Mouse (Mus musculus) cerebellum, postnatal 4 days (tissue): ENCODE measurements around the gene Sp2.

Source experiments
- DNase-seq, 2 experiments: peaks; one replicate each; pipeline ENCODE4 v3.0.0; 2022; ENCODE audit warnings: low spot score in 2 of 2, mixed read lengths in 1 of 2

Gene Sp2

GRCm38 (mm10) chr11:96970341-96970740 lies 12.4 kb downstream of the Sp2 start:
- DNase-seq: no peak

- DNase-seq: no peak
Observed at GRCm38 (mm10) chr11:96969746-96970145, 13.0 kb downstream of the Sp2 start.

- no peak for DNase-seq
Observed at GRCm38 (mm10) chr11:96969280-96969722, 13.5 kb downstream of the Sp2 start.

GRCm38 (mm10) chr11:96968476-96968875 lies 14.3 kb downstream of the Sp2 start:
- DNase-seq: no peak

- no peak for DNase-seq
Observed at GRCm38 (mm10) chr11:96967544-96968269, 15.1 kb downstream of the Sp2 start.

GRCm38 (mm10) chr11:96966914-96967543 lies 15.7 kb downstream of the Sp2 start:
- no peak for DNase-seq

GRCm38 (mm10) chr11:96966172-96966571 lies 16.6 kb downstream of the Sp2 start:
- no peak for DNase-seq

- DNase-seq: peak; percentile 77 to 87
Observed at GRCm38 (mm10) chr11:96963580-96963979, 19.2 kb downstream of the Sp2 start.

GRCm38 (mm10) chr11:96957061-96957805 lies 25.5 kb downstream of the Sp2 start:
- no peak for DNase-seq

GRCm38 (mm10) chr11:96956009-96956724 lies 26.6 kb downstream of the Sp2 start:
- no peak for DNase-seq

- no peak for DNase-seq
Observed at GRCm38 (mm10) chr11:96955094-96955493, 27.7 kb downstream of the Sp2 start.

- no peak for DNase-seq
Observed at GRCm38 (mm10) chr11:96952896-96953295, 29.9 kb downstream of the Sp2 start.

- DNase-seq: no peak
Observed at GRCm38 (mm10) chr11:96952426-96952825, 30.3 kb downstream of the Sp2 start.

GRCm38 (mm10) chr11:96950767-96951166 lies 32.0 kb downstream of the Sp2 start:
- DNase-seq: no peak

- DNase-seq: no peak
Observed at GRCm38 (mm10) chr11:96947849-96948248, 34.9 kb downstream of the Sp2 start.

- DNase-seq: no peak
Observed at GRCm38 (mm10) chr11:96946498-96946897, 36.3 kb downstream of the Sp2 start.

GRCm38 (mm10) chr11:96944844-96945580 lies 37.7 kb downstream of the Sp2 start:
- DNase-seq: no peak

GRCm38 (mm10) chr11:96943746-96944304 lies 38.9 kb downstream of the Sp2 start, which contains the start of gene Pnpo:
TSS of gene Pnpo (minus strand) at chr11:96943986.
- DNase-seq: peak; percentile 58 to 84

- no peak for DNase-seq
Observed at GRCm38 (mm10) chr11:96941989-96942590, 40.7 kb downstream of the Sp2 start.
